Mouse (Mus musculus) 3T3-L1 (cell line): Measurements from ENCODE around the gene Cdk15.

ENCODE experiments used
- DNase-seq: peaks from one replicate; pipeline ENCODE4 v3.0.0-alpha.2; 2015; ENCODE audit warnings: low read depth, low spot score

The Cdk15 gene

GRCm38 (mm10) chr1:59321880-59322836 is 65.5 kb downstream of the Cdk15 start:
- peak; percentile 10 for DNase-seq

DNA sequence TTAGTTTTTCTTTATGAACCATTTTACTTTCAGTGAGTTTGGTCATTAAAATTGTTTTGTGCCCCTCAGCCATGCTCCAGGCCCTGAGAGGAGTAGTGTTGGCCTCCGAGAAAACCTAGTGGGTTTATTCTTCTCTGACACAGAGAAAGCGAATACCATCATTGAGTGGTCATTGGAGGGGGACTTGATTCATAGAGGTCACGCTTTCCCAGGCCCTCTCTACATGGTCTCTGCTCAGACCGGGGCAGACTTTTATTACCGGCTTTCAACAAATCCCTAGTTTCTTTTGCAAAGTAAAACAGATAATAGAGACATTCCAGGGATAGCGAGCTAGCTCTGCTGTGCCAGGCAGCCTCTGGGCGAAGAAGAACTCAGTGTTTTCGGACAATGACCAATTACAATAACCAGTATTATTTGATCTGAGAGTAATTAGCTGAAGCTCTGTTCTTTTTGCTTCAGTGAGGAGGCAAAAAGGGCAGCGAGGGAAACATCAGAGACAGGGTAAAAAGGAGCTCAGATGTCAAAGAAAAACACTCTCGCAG is 70.2 kb downstream of the Cdk15 start:
- DNase-seq = no peak

GRCm38 (mm10) chr1:59332737-59333385 is 76.2 kb downstream of the Cdk15 start:
- no peak for DNase-seq

GRCm38 (mm10) chr1:59333386-59333759 is 76.7 kb downstream of the Cdk15 start:
- no peak for DNase-seq

DNA sequence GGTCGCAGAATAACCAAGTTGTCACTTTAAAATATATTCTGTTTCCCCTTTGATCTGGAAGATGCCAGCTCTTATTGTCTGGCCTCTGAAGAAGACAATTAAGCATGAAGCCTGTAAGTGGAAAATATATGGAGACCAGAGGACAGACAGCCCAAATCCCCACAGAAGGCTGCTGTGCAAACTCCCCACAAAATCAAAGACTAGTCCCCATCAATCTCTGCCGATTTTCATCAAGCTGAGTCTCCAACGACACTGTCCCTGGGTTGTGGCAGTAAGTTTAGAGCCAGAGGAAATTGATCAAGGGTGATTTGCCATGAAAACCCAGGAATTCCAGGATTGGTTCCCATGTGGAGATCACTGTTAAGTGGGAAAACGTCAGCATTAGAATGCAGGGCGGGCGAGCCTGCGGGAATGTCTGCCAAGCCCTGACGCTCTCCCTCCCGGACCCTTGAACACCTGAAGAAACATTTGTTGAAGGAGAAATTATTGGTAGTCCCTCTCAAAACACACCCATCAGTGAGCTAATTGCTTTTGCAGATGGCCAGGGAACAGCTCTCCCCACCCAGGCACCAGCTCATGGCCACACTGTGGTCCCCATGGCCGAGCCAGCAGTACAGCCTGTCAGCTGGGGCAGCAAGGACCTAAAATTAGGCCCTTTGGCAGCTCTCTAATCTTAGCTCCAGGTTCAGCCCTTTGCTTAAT is 77.3 kb downstream of the Cdk15 start:
- DNase-seq = no peak

DNA sequence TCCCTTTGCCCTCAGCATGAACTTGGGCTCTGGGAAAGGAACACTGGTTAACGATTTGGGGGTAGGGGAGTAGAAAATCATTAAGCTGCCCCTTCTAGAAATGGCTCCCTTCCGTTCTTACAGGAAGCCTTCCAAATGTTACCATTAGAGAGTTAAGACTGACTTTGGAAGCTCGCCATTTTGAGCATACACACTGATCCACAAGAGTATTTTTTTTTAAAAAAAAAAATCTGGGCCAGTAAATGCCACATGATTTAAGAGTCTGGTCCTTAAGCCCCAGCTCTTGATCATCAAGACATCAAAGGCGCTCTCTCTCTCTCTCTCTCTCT is 77.8 kb downstream of the Cdk15 start:
- no peak for DNase-seq

DNA sequence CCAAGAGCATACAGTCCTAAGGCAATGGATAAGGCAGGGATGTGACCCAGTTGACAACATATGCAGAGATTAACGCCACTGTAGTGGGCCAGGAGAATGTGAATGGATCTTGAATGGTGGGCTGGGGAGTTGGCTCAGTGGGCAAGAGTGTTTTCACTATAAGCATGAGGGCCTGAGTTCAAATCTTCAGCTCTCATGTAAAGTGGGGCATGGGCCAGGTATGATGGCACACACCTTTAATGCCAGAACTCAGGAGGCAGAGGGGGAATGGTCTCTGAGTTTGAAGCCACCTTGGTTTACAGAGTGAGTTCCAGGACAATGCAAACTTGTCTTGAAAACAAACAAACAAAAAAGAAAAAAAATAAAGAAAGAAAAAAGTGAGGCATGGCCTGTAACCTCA is 79.5 kb downstream of the Cdk15 start:
- no peak for DNase-seq

- DNase-seq = peak; percentile 63
These were observed 84.3 kb downstream of the Cdk15 start for GRCm38 (mm10) chr1:59340814-59341588.

GRCm38 (mm10) chr1:59341697-59342096 is 85.0 kb downstream of the Cdk15 start:
- no peak for DNase-seq

DNA sequence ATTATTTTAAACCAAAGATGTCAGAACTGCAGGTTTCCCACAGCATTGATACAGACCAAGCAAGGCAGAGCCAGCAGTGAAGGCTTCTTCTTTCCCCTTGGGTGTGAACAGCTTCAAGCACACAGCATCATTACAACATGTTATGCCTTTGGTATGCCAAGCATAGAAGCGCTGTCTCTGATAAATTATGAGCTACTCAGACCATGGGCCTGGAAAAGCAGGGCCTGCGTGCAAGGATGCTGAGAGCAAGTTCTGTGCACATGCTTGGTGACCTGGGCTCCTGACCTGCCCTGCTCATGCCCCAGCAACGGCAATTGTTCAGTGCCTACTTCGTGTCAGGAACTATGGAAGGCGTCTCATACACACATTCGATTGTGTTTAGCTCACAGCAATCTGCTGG is 85.4 kb downstream of the Cdk15 start:
- no peak for DNase-seq

- DNase-seq = no peak
These were observed 96.0 kb downstream of the Cdk15 start for GRCm38 (mm10) chr1:59352706-59353105.

DNA sequence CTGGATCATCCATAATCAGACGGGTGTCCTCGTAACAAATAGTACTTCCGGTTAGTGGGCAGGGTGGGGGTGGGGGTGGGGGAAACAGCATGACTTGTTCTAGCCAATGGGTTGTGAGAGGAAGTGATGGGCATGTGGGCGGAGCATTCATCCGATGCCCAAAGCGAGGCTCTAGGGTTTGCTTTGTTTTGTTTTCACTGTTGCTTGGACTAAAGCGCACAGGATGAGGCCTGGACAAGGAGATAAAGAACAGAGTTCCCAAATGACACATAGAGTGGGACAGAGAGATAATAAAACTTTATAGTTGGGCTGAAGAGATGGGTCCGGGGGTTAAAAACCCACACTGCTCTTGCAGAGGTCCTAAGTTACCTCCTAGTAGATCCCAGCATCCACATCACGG is 98.7 kb downstream of the Cdk15 start:
- no peak for DNase-seq

DNA sequence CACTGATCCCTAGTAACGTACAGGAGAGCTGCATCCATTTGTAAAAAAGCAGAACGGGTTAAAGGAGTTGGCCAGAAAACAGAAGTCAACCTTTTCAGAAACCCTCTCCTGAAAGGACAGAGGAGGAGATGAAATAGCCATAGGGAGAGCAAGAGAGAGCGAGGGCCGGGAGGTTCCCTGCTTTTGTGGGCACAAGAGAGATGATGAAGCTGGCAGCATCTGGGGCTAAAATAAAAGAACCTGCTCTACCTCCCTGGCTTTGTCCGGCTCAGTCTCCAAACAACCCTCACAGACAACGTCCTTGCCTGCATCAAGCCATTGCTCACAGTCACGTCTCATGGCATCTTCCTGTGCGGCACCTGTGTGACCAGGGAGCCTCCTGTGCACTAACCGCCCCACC is 102.4 kb downstream of the Cdk15 start:
- no peak for DNase-seq

DNA sequence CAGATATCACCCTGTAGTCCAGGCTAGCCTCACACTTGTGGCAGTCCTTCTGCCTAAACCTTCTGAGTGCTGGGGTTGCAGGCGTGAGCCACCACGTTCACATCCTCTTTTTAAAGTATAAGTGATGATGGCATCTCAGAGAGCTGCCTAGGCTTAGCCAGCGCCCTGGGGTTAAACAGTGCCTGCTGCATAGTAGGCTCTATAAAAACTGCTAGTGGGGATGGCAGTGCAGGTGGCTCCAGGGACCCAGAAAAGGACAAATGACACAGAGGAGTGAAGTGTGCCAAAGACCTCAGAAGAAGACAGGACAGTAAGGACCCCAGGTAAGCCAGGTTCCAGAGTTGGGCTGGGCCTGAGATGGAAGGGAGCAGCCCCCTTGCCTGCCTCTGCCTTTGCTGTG is 104.1 kb downstream of the Cdk15 start:
- DNase-seq = no peak

- DNase-seq = no peak
These were observed 104.8 kb downstream of the Cdk15 start for GRCm38 (mm10) chr1:59361460-59361859.

- DNase-seq = no peak
These were observed 105.3 kb downstream of the Cdk15 start for GRCm38 (mm10) chr1:59361966-59362365.

GRCm38 (mm10) chr1:59364463-59365040 is 107.8 kb downstream of the Cdk15 start:
- no peak for DNase-seq

GRCm38 (mm10) chr1:59367928-59368648 is 111.4 kb downstream of the Cdk15 start:
- DNase-seq = no peak

GRCm38 (mm10) chr1:59368649-59369319 is 112.1 kb downstream of the Cdk15 start:
- DNase-seq = no peak

GRCm38 (mm10) chr1:59369320-59369685 is 112.6 kb downstream of the Cdk15 start:
- DNase-seq = no peak
